Mouse (Mus musculus) liver, adult 2 months (tissue): Measurements from ENCODE around the gene Gm28729.

ENCODE experiments used
- CTCF ChIP-seq: fragments of 200-500 bp; IDR thresholded peaks from 2 replicates; pipeline ENCODE4 v1.5.1; 2011; ENCODE audit warnings: low read depth, low read length, control low read depth
- POLR2A ChIP-seq: fragments of 200-500 bp; IDR thresholded peaks from 2 replicates; pipeline ENCODE4 v1.6.1; 2011; ENCODE audit warnings: low read length, control low read depth; ENCODE audit not compliant: insufficient read depth; ENCODE audit errors: extremely low read depth

GRCm38 (mm10) chr9:96572754-96573153, 47.7 kb upstream of the Gm28729 start:
- TF ChIP-seq CTCF (no peak), POLR2A (no peak)
